Mouse (Mus musculus) ES-E14 (cell line): Measurements from ENCODE around the gene Sun2.

Experiments used
- CHD2 ChIP-seq: IDR thresholded peaks from 2 replicates; pipeline ENCODE4 v1.6.1; 2014; ENCODE audit warnings: mild to moderate bottlenecking, low read depth, low read length, inconsistent platforms
- HCFC1 ChIP-seq: IDR thresholded peaks from 2 replicates; pipeline ENCODE4 v1.6.1; 2012; ENCODE audit warnings: low read length, inconsistent platforms, borderline replicate concordance; ENCODE audit not compliant: insufficient read depth
- MAFK ChIP-seq: IDR thresholded peaks from 2 replicates; pipeline ENCODE4 v1.6.1; 2014; ENCODE audit warnings: mild to moderate bottlenecking, low read depth, low read length, inconsistent platforms; ENCODE audit not compliant: insufficient read depth
- ZC3H11A ChIP-seq: IDR thresholded peaks from 2 replicates; pipeline ENCODE4 v1.6.1; 2012; ENCODE audit warnings: low read depth, mild to moderate bottlenecking, inconsistent platforms, low read length, borderline replicate concordance
- ZNF384 ChIP-seq: IDR thresholded peaks from 2 replicates; pipeline ENCODE4 v1.6.1; 2012; ENCODE audit warnings: low read depth, low read length, inconsistent platforms

DNA sequence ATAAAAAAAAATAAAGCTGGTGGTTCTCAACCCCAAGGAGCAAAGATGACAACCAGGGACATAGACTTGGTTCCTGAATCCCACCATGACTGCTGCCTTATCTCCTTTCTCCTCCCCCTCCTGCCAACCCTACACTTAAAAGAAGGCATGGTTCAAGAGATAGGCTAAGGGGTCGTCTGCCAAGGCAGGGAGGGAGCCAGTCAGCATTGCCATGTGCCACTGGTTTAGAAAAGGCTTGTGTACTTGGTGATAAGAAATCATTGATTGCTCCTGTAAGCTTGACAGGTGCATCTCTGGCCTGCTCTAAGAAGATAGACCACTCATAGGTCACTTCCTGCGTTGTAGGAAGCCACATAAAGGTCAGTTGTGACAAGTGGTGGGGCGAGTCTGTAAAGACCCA lies 46.8 kb downstream of the Sun2 start:
- no peak for TF ChIP-seq CHD2
- TF ChIP-seq HCFC1, result no peak
- TF ChIP-seq ZNF384, result no peak
- TF ChIP-seq MAFK, result no peak
- no peak for TF ChIP-seq ZC3H11A
